Mouse (Mus musculus) C2C12 (cell line): ENCODE results near the gene Thrb. TPM values are rescaled to one million over a fixed set of nuclear protein-coding genes. Genes with fewer than 3 reads are reported as not detected.

ENCODE experiments used
- H3K27me3 ChIP-seq: one replicate; pipeline ENCODE4 v1.6.1; 2011; ENCODE audit not compliant: control insufficient read depth, insufficient read depth, insufficient read length
- H3K36me3 ChIP-seq: one replicate; pipeline ENCODE4 v1.6.1; 2011; ENCODE audit not compliant: control insufficient read depth, insufficient read depth
- H3K4me3 ChIP-seq: one replicate; pipeline ENCODE4 v1.5.1; 2011; ENCODE audit warnings: mild to moderate bottlenecking, control low read depth; ENCODE audit not compliant: poor library complexity, insufficient read depth, severe bottlenecking
- H3K79me2 ChIP-seq: one replicate; pipeline ENCODE4 v1.6.1; 2011; ENCODE audit not compliant: control insufficient read depth, insufficient read depth
- H3K79me3 ChIP-seq: one replicate; pipeline ENCODE4 v1.6.1; 2011; ENCODE audit warnings: low read depth, control low read depth
- H3ac ChIP-seq: one replicate; pipeline ENCODE3; 2011; ENCODE audit warnings: low read depth; ENCODE audit not compliant: control insufficient read depth, insufficient read length
- CEBPB ChIP-seq: IDR thresholded peaks from one replicate; pipeline ENCODE4 v1.6.1; 2011; ENCODE audit warnings: low read depth, mild to moderate bottlenecking, control low read depth, moderate library complexity
- CTCF ChIP-seq: IDR thresholded peaks from one replicate; pipeline ENCODE4 v1.5.1; 2011; ENCODE audit not compliant: control insufficient read depth, insufficient read depth, insufficient read length
- FOSL1 ChIP-seq: IDR thresholded peaks from one replicate; pipeline ENCODE4 v1.8.0; 2011; ENCODE audit warnings: mild to moderate bottlenecking, low read length; ENCODE audit not compliant: poor library complexity, insufficient read depth, severe bottlenecking
- MAX ChIP-seq: IDR thresholded peaks from one replicate; pipeline ENCODE4 v1.6.1; 2011; ENCODE audit warnings: mild to moderate bottlenecking, control low read depth
- MYOD1 ChIP-seq: IDR thresholded peaks from one replicate; pipeline ENCODE4 v1.6.1; 2011; ENCODE audit warnings: low read depth; ENCODE audit not compliant: control insufficient read depth, insufficient read length
- MYOG ChIP-seq: IDR thresholded peaks from one replicate; pipeline ENCODE4 v1.6.1; 2011; ENCODE audit not compliant: control insufficient read depth, insufficient read length; ENCODE audit errors: extremely low read depth
- USF1 ChIP-seq: IDR thresholded peaks from one replicate; pipeline ENCODE4 v1.6.1; 2011; ENCODE audit warnings: low read depth, mild to moderate bottlenecking, control low read depth, moderate library complexity
- long read RNA-seq, 2 experiments: library from polyadenylated mRNA; unstranded; transcript quantifications; one replicate each; pipeline ENCODE4 v2.0.0; 2019 to 2020
- polyA plus RNA-seq: library from polyadenylated mRNA; unstranded; fragments of >200 nt; fragmentation: generic; extraction: Trizol; gene quantifications from one replicate; pipeline ENCODE4 v1.2.1, GENCODE M21; 2012; ENCODE audit warnings: missing spikeins

The Thrb gene
- 0.01 TPM for polyA plus RNA-seq
- long read RNA-seq, experiment 1 = 0 reads
- long read RNA-seq, experiment 2 = 0 reads

- Histone ChIP-seq H3K79me2 (no peaks in the 10 kb centered on the region), H3K4me3 (no peak within 1 kb of the TSS), H3K36me3 (no peaks in the 10 kb centered on the region), H3ac (no peak within 1 kb of the TSS), H3K27me3 (peaks cover 16% of the 10 kb centered on the region), H3K79me3 (no peaks in the 10 kb centered on the region)
- TF ChIP-seq CTCF (no peak), FOSL1 (no peak), MYOG (no peak), CEBPB (no peak), MYOD1 (no peak), MAX (no peak), USF1 (no peak)
Observed at GRCm38 (mm10) chr14:17659686-17660328, at the start of gene Thrb. Gene Thrb, plus strand, starts transcription at chr14:17660261.

DNA sequence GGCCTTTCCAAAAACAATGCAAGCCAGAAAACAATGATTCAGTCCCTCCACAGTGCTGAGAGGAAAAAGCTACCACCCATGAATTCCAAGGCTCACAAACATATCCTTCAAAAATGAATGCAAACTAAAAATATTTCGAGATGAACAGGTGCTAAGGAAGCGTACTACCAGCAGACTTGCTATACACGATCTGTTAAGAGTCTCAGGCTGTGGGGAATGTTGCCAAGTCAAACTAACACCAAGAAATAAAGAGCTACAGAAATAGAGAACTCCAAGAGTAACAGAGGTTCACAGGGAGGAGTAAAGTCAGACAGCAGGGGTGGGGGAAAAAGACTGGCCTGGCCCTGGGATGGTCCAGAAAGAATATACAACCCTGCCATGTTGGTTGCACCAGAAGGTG lies 38.4 kb upstream of the Thrb start:
- Histone ChIP-seq H3ac (no peak overlapping the region), H3K79me3 (no peaks in the 10 kb centered on the region), H3K27me3 (no peaks in the 10 kb centered on the region), H3K4me3 (no peak overlapping the region), H3K36me3 (no peaks in the 10 kb centered on the region), H3K79me2 (no peaks in the 10 kb centered on the region)
- TF ChIP-seq CTCF = no peak
- TF ChIP-seq MYOG = no peak
- no peak for TF ChIP-seq USF1
- no peak for TF ChIP-seq FOSL1
- no peak for TF ChIP-seq MYOD1
- TF ChIP-seq MAX = no peak
- no peak for TF ChIP-seq CEBPB

DNA sequence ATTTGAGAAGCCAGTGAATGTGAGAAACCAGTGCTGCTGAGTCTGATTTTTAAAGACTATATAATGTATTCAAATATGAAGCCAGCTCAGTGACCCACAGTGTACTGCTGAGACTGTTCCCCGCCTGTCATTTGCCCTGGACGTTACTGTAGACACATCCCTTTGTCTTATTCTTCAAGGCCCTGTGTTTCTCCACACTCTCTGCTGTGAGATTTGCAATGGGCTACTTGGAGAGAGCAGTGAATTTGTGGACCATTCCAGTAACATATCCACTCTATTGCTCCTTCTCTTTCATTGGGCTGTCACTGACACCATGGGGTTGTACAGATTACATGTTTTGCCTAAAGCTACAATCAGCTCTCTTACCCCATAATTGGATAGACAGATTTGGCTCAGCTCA lies 36.1 kb upstream of the Thrb start:
- no peaks in the 10 kb centered on the region for H3K36me3 ChIP-seq
- no peaks in the 10 kb centered on the region for H3K79me2 ChIP-seq
- H3ac ChIP-seq = no peak overlapping the region
- no peaks in the 10 kb centered on the region for H3K27me3 ChIP-seq
- H3K79me3 ChIP-seq = no peaks in the 10 kb centered on the region
- H3K4me3 ChIP-seq = no peak overlapping the region
- TF ChIP-seq MYOD1 (no peak), MAX (no peak), FOSL1 (no peak), MYOG (no peak), CEBPB (no peak), CTCF (no peak), USF1 (no peak)

DNA sequence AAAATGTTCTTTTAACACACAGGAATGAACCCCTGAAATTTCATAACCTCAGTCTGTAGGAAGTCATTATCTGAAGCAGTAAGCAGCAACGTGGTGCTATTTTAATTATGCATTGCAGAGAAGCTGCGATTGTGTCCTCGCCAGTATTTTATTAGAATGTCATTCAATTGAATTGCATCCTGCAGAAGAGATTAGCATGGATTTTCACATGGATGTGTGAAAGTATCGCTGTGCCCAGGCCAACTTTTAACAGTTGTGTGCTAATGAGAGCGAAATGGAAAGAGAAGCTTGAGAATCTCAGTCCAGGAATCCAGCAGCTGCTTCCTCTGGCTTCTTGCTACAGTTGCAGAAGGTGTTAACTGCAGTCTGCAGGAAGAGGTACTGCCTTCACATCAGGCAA lies 30.8 kb upstream of the Thrb start:
- Histone ChIP-seq H3K36me3 (no peaks in the 10 kb centered on the region), H3K4me3 (no peak overlapping the region), H3ac (no peak overlapping the region), H3K79me2 (no peaks in the 10 kb centered on the region), H3K79me3 (no peaks in the 10 kb centered on the region), H3K27me3 (no peaks in the 10 kb centered on the region)
- TF ChIP-seq FOSL1 (no peak), MYOD1 (no peak), MYOG (no peak), MAX (no peak), CEBPB (no peak), CTCF (no peak), USF1 (no peak)

DNA sequence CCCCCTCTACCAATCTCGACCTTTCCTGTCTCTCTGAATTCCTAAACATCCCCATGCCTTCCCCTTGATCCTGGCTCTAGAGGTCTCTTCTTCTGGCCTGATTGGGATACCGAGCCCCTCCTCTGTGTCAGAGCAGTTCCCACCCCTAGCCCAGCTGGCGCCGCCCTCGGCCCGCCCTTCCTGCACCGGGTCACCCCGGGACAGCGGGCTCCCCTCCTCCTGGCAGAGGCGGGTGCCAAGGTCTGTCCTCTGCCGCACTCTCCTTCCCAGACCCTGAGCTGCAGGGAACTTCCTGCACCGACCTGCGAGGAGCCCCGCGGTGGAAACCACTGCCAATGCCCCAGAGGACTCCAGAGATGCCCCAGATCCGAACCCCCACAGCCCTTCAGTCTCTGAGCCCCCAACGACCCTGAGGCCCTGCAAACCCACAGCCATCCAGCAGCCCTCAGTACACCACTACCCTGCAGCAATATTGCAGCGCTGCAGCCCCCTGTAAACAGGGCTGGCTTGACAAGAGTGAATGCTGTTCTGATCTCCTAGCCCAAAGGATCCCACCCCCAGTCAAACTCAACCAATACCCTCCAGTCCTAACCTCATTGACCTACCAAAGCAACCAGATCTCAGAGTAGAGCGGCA lies 27.1 kb upstream of the Thrb start:
- no peak overlapping the region for H3K4me3 ChIP-seq
- no peaks in the 10 kb centered on the region for H3K79me3 ChIP-seq
- TF ChIP-seq CTCF (no peak), MAX (no peak), MYOG (no peak), MYOD1 (no peak)
- H3K27me3 ChIP-seq = no peaks in the 10 kb centered on the region
- no peaks in the 10 kb centered on the region for H3K36me3 ChIP-seq
- H3K79me2 ChIP-seq = no peaks in the 10 kb centered on the region
- no peak overlapping the region for H3ac ChIP-seq

DNA sequence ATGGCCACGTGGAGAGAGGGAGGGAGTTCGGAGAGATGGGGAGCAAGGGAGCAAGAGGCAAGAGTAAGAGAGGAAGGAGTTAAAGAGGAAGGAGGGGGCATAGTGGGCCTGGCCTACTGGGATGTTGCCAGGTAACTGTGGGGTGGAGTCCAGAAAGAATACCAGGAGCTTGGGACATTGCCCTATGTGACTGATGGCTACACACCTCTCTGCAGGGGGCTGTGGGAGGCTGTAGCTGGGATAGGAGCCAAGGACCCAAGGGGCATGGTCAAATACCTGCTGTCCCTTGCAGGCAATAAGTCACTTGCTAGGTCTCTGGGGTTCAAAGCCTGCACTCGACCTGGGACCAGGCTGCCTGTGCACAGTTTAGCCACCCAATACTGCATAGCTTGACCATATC lies 23.1 kb upstream of the Thrb start:
- Histone ChIP-seq H3ac (no peak overlapping the region), H3K4me3 (no peak overlapping the region), H3K79me2 (no peaks in the 10 kb centered on the region), H3K79me3 (no peaks in the 10 kb centered on the region), H3K36me3 (no peaks in the 10 kb centered on the region), H3K27me3 (no peaks in the 10 kb centered on the region)
- TF ChIP-seq MYOG (no peak), MAX (no peak), USF1 (no peak), FOSL1 (no peak), CEBPB (no peak), CTCF (no peak), MYOD1 (no peak)
